Mouse (Mus musculus): ENCODE measurements around the gene Pkd1l2. TPM values are rescaled to one million over a fixed set of nuclear protein-coding genes. Genes with fewer than 3 reads are reported as not detected.

The Pkd1l2 gene
- polyA plus RNA-seq, 1 experiment from 2014 or later, result not detected

GRCm38 (mm10) chr8:117109801-117110390 is 27.6 kb upstream of the Pkd1l2 start:
- no peak overlapping the region for H3K4me2 ChIP-seq
- no peaks in the 10 kb centered on the region for H3K4me1 ChIP-seq
- no peak overlapping the region for H3K4me3 ChIP-seq
- H3K27me3 ChIP-seq, result no peaks in the 10 kb centered on the region
- no peaks in the 10 kb centered on the region for H3K9me3 ChIP-seq (replicated peaks)
- H3K36me3 ChIP-seq (ENCODE audit: poor library complexity, severe bottlenecking), result no peaks in the 10 kb centered on the region
- 55% methylated on average over 16 of the region's 16 CpGs for WGBS
- H3K9ac ChIP-seq, result no peak overlapping the region
- H3K27ac ChIP-seq, result no peak overlapping the region
- ATAC-seq, result no peak

GRCm38 (mm10) chr8:117109018-117109711 is 26.9 kb upstream of the Pkd1l2 start:
- H3K4me1 ChIP-seq, result no peaks in the 10 kb centered on the region
- no peak overlapping the region for H3K4me2 ChIP-seq
- no peak overlapping the region for H3K4me3 ChIP-seq
- WGBS, result 91% methylated on average over 19 of the region's 19 CpGs
- no peaks in the 10 kb centered on the region for H3K36me3 ChIP-seq (ENCODE audit: poor library complexity, severe bottlenecking)
- no peak overlapping the region for H3K9ac ChIP-seq
- ATAC-seq, result no peak
- H3K27me3 ChIP-seq, result no peaks in the 10 kb centered on the region
- no peaks in the 10 kb centered on the region for H3K9me3 ChIP-seq (replicated peaks)
- H3K27ac ChIP-seq, result no peak overlapping the region

GRCm38 (mm10) chr8:117107533-117107932 is 25.3 kb upstream of the Pkd1l2 start:
- Histone ChIP-seq H3K27ac (no peak overlapping the region), H3K9ac (no peak overlapping the region), H3K27me3 (no peaks in the 10 kb centered on the region), H3K4me3 (no peak overlapping the region), H3K36me3 (ENCODE audit: poor library complexity, severe bottlenecking) (no peaks in the 10 kb centered on the region), H3K9me3 (replicated peaks) (no peaks in the 10 kb centered on the region), H3K4me1 (no peaks in the 10 kb centered on the region), H3K4me2 (no peak overlapping the region)
- WGBS, result 22% methylated on average over 9 of the region's 9 CpGs
- no peak for ATAC-seq

- 53% methylated on average over 11 of the region's 11 CpGs for WGBS
These were observed 15.4 kb upstream of the Pkd1l2 start for GRCm38 (mm10) chr8:117097564-117098191.

GRCm38 (mm10) chr8:117097051-117097563 is 14.9 kb upstream of the Pkd1l2 start:
- H3K9ac ChIP-seq, result no peak overlapping the region
- H3K9me3 ChIP-seq (replicated peaks), result no peaks in the 10 kb centered on the region; the same call in none of the 2 replicates
- H3K4me1 ChIP-seq, result peaks cover 10% of the 10 kb centered on the region; the same call in 1 of the 2 replicates
- WGBS, result 78% methylated on average over 10 of the region's 10 CpGs
- no peaks in the 10 kb centered on the region for H3K36me3 ChIP-seq (ENCODE audit: poor library complexity, severe bottlenecking)
- H3K4me2 ChIP-seq, result 0 out of 2 replicates have a peak overlapping the region, but pooled peaks have one; percentile 15
- no peak overlapping the region for H3K4me3 ChIP-seq
- H3K27me3 ChIP-seq, result no peaks in the 10 kb centered on the region
- no peak overlapping the region for H3K27ac ChIP-seq
- ATAC-seq, result no peak; the same call in 1 of the 2 replicates

More at GRCm38 (mm10) chr8:117097564-117098191, 15.4 kb upstream of the Pkd1l2 start:
- no peaks in the 10 kb centered on the region for H3K36me3 ChIP-seq (ENCODE audit: poor library complexity, severe bottlenecking)
- 0 out of 2 replicates have a peak overlapping the region, but pooled peaks have one; percentile 15 for H3K4me2 ChIP-seq
- peak; percentile 72; the same call in 1 of the 2 replicates for ATAC-seq
- H3K27me3 ChIP-seq, result no peaks in the 10 kb centered on the region
- H3K9me3 ChIP-seq (replicated peaks), result no peaks in the 10 kb centered on the region; the same call in none of the 2 replicates
- no peak overlapping the region for H3K4me3 ChIP-seq
- H3K9ac ChIP-seq, result no peak overlapping the region
- H3K27ac ChIP-seq, result peak overlapping the region; percentile 27
- peaks cover 10% of the 10 kb centered on the region; the same call in 1 of the 2 replicates for H3K4me1 ChIP-seq

- Histone ChIP-seq H3K4me1 (peaks cover 10% of the 10 kb centered on the region; the same call in 1 of the 2 replicates), H3K36me3 (ENCODE audit: poor library complexity, severe bottlenecking) (no peaks in the 10 kb centered on the region), H3K4me3 (no peak within 1 kb of the TSS), H3K9ac (no peak within 1 kb of the TSS), H3K27me3 (no peaks in the 10 kb centered on the region), H3K4me2 (no peak within 1 kb of the TSS), H3K9me3 (replicated peaks) (no peaks in the 10 kb centered on the region; the same call in none of the 2 replicates), H3K27ac (no peak within 1 kb of the TSS)
- WGBS, result 78% methylated on average over 12 of the region's 12 CpGs
- ATAC-seq, result no peak
These were observed 13.4 kb upstream of the Pkd1l2 start, which contains the start of gene Bco1 for GRCm38 (mm10) chr8:117095647-117096046. Gene Bco1 (plus strand): TSS chr8:117095854.

- ATAC-seq, result no peak
- Histone ChIP-seq H3K36me3 (ENCODE audit: poor library complexity, severe bottlenecking) (no peaks in the 10 kb centered on the region), H3K9me3 (replicated peaks) (no peaks in the 10 kb centered on the region), H3K27me3 (no peaks in the 10 kb centered on the region), H3K27ac (no peak overlapping the region), H3K9ac (no peak overlapping the region), H3K4me1 (peaks cover 10% of the 10 kb centered on the region; the same call in 1 of the 2 replicates), H3K4me2 (no peak overlapping the region), H3K4me3 (no peak overlapping the region)
- 71% methylated on average over 5 of the region's 5 CpGs for WGBS
These were observed 11.8 kb upstream of the Pkd1l2 start for GRCm38 (mm10) chr8:117094053-117094452.

- 93% methylated on average over 4 of the region's 4 CpGs for WGBS
- no peak overlapping the region for H3K4me3 ChIP-seq
- H3K27me3 ChIP-seq, result no peaks in the 10 kb centered on the region
- H3K4me1 ChIP-seq, result no peaks in the 10 kb centered on the region
- ATAC-seq, result no peak
- no peak overlapping the region for H3K4me2 ChIP-seq
- H3K27ac ChIP-seq, result no peak overlapping the region
- H3K36me3 ChIP-seq (ENCODE audit: poor library complexity, severe bottlenecking), result no peaks in the 10 kb centered on the region
- no peaks in the 10 kb centered on the region for H3K9me3 ChIP-seq (replicated peaks)
- H3K9ac ChIP-seq, result no peak overlapping the region
These were observed 7.6 kb upstream of the Pkd1l2 start for GRCm38 (mm10) chr8:117089802-117090201.

- Histone ChIP-seq H3K9ac (no peak overlapping the region), H3K9me3 (replicated peaks) (no peaks in the 10 kb centered on the region), H3K27ac (no peak overlapping the region), H3K4me3 (no peak overlapping the region), H3K4me2 (no peak overlapping the region), H3K36me3 (ENCODE audit: poor library complexity, severe bottlenecking) (no peaks in the 10 kb centered on the region), H3K4me1 (no peaks in the 10 kb centered on the region), H3K27me3 (no peaks in the 10 kb centered on the region)
- no peak for ATAC-seq
These were observed 4.8 kb upstream of the Pkd1l2 start for GRCm38 (mm10) chr8:117087036-117087435.

GRCm38 (mm10) chr8:117085521-117085920 is 3.3 kb upstream of the Pkd1l2 start:
- Histone ChIP-seq H3K4me3 (no peak overlapping the region), H3K36me3 (ENCODE audit: poor library complexity, severe bottlenecking) (no peaks in the 10 kb centered on the region), H3K4me1 (no peaks in the 10 kb centered on the region), H3K27ac (no peak overlapping the region), H3K9ac (no peak overlapping the region), H3K27me3 (no peaks in the 10 kb centered on the region), H3K4me2 (no peak overlapping the region), H3K9me3 (replicated peaks) (no peaks in the 10 kb centered on the region)
- 77% methylated on average over 8 of the region's 8 CpGs for WGBS
- ATAC-seq, result no peak

- Histone ChIP-seq H3K4me1 (no peaks in the 10 kb centered on the region), H3K4me2 (no peak overlapping the region), H3K36me3 (ENCODE audit: poor library complexity, severe bottlenecking) (no peaks in the 10 kb centered on the region), H3K4me3 (no peak overlapping the region), H3K27me3 (no peaks in the 10 kb centered on the region), H3K9me3 (replicated peaks) (no peaks in the 10 kb centered on the region), H3K27ac (no peak overlapping the region), H3K9ac (no peak overlapping the region)
- WGBS, result 83% methylated on average over 9 of the region's 9 CpGs
- ATAC-seq, result no peak
These were observed 804 bp upstream of the Pkd1l2 start for GRCm38 (mm10) chr8:117082947-117083559.

- no peak for ATAC-seq
- Histone ChIP-seq H3K9ac (no peak overlapping the region), H3K36me3 (ENCODE audit: poor library complexity, severe bottlenecking) (no peaks in the 10 kb centered on the region), H3K4me2 (no peak overlapping the region), H3K27ac (no peak overlapping the region), H3K4me1 (no peaks in the 10 kb centered on the region), H3K4me3 (no peak overlapping the region), H3K27me3 (no peaks in the 10 kb centered on the region), H3K9me3 (replicated peaks) (no peaks in the 10 kb centered on the region)
- WGBS, result 93% methylated on average over 14 of the region's 14 CpGs
These were observed 2.6 kb downstream of the Pkd1l2 start for GRCm38 (mm10) chr8:117079652-117080051.
